Mouse (Mus musculus) MEL (cell line): ENCODE measurements around the gene Tmem50b.

Experiments used
- CTCF ChIP-seq, 3 experiments: IDR thresholded peaks in 2 of 3; conservative IDR thresholded peaks in 1 of 3; 2 replicates each; pipeline ENCODE4 v1.5.1; 2011 to 2012; ENCODE audit warnings: low read length in 3 of 3, low read depth in 2 of 3, mild to moderate bottlenecking in 2 of 3, improper control_type of control experiment in 1 of 3, inconsistent platforms in 1 of 3, mixed read lengths in 1 of 3, moderate library complexity in 1 of 3; ENCODE audit not compliant: control insufficient read depth in 1 of 3, insufficient read depth in 1 of 3, poor library complexity in 1 of 3, severe bottlenecking in 1 of 3
- ELF1 ChIP-seq: IDR thresholded peaks from 2 replicates; pipeline ENCODE4 v1.6.1; 2014; ENCODE audit warnings: low read depth, mild to moderate bottlenecking, inconsistent platforms, low read length, improper control_type of control experiment, moderate library complexity
- EP300 ChIP-seq, 2 experiments: IDR thresholded peaks; 2 replicates each; pipeline ENCODE4 v1.6.1; 2011; ENCODE audit warnings: improper control_type of control experiment in 2 of 2, low read length in 2 of 2, low read depth in 1 of 2, mild to moderate bottlenecking in 1 of 2
- GABPA ChIP-seq: IDR thresholded peaks from 2 replicates; pipeline ENCODE4 v1.6.1; 2012; ENCODE audit warnings: low read depth, mild to moderate bottlenecking, inconsistent platforms, low read length, improper control_type of control experiment, moderate library complexity
- KAT2A ChIP-seq: conservative IDR thresholded peaks from 2 replicates; pipeline ENCODE4 v1.6.1; 2012; ENCODE audit warnings: low read depth, low read length, improper control_type of control experiment, inconsistent platforms
- MYB ChIP-seq: IDR thresholded peaks from 2 replicates; pipeline ENCODE4 v1.6.1; 2011; ENCODE audit warnings: mild to moderate bottlenecking, low read depth, low read length, improper control_type of control experiment
- NELFE ChIP-seq: IDR thresholded peaks from 2 replicates; pipeline ENCODE4 v1.6.1; 2011; ENCODE audit warnings: low read depth, low read length, improper control_type of control experiment
- POLR2A ChIP-seq, 2 experiments: IDR thresholded peaks; 2 replicates each; pipeline ENCODE4 v1.6.1; 2011 to 2012; ENCODE audit warnings: low read length in 2 of 2, mild to moderate bottlenecking in 2 of 2, control low read depth in 1 of 2, improper control_type of control experiment in 1 of 2, low read depth in 1 of 2, moderate library complexity in 1 of 2; ENCODE audit not compliant: control insufficient read depth in 1 of 2, insufficient read depth in 1 of 2, poor library complexity in 1 of 2
- SIN3A ChIP-seq: IDR thresholded peaks from 2 replicates; pipeline ENCODE4 v1.6.1; 2012; ENCODE audit warnings: low read length, improper control_type of control experiment, inconsistent platforms
- TBP ChIP-seq: IDR thresholded peaks from 2 replicates; pipeline ENCODE4 v1.8.0; 2011; ENCODE audit warnings: low read depth, low read length, improper control_type of control experiment
- TCF12 ChIP-seq: IDR thresholded peaks from 2 replicates; pipeline ENCODE4 v1.6.1; 2014; ENCODE audit warnings: low read depth, mild to moderate bottlenecking, inconsistent platforms, low read length, improper control_type of control experiment, moderate library complexity
- USF1 ChIP-seq: IDR thresholded peaks from 2 replicates; pipeline ENCODE4 v1.6.1; 2014; ENCODE audit warnings: low read depth, mild to moderate bottlenecking, inconsistent platforms, low read length, improper control_type of control experiment, moderate library complexity
- USF2 ChIP-seq, 2 experiments: IDR thresholded peaks; 2 replicates each; pipeline ENCODE4 v1.6.1; 2011 to 2012; ENCODE audit warnings: improper control_type of control experiment in 2 of 2, low read length in 2 of 2, borderline replicate concordance in 1 of 2, inconsistent platforms in 1 of 2, low read depth in 1 of 2, mild to moderate bottlenecking in 1 of 2; ENCODE audit not compliant: insufficient read depth in 1 of 2
- ZNF384 ChIP-seq: IDR thresholded peaks from 2 replicates; pipeline ENCODE4 v1.6.1; 2012; ENCODE audit warnings: low read depth, mild to moderate bottlenecking, inconsistent platforms, low read length, improper control_type of control experiment

- TF ChIP-seq TCF12 (no peak), KAT2A (no peak), MYB (no peak), SIN3A (no peak), ZNF384 (no peak), USF1 (no peak), CTCF (IDR thresholded peaks at IDR 0.05 in 2 of 3, conservative IDR thresholded peaks at IDR 0.05 in 1 of 3; ENCODE audit: control insufficient read depth in 1 of 3, insufficient read depth in 1 of 3, low read depth in 2 of 3, low read length in 3 of 3, poor library complexity in 1 of 3, severe bottlenecking in 1 of 3) (no peak), POLR2A (IDR thresholded peaks at IDR 0.05; ENCODE audit: control insufficient read depth in 1 of 2, insufficient read depth in 1 of 2, low read depth in 1 of 2, low read length in 2 of 2, poor library complexity in 1 of 2) (no peak), USF2 (IDR thresholded peaks at IDR 0.05; ENCODE audit: borderline replicate concordance in 1 of 2, insufficient read depth in 1 of 2, low read depth in 1 of 2, low read length in 2 of 2) (no peak), EP300 (IDR thresholded peaks at IDR 0.05; ENCODE audit: low read depth in 1 of 2, low read length in 2 of 2) (no peak), TBP (no peak), GABPA (no peak), ELF1 (no peak), NELFE (no peak)
Measured at GRCm38 (mm10) chr16:91605156-91605555, 7.6 kb upstream of the Tmem50b start.
